Mouse (Mus musculus): ENCODE measurements at regions not wholly inside any gene's neighbourhood (a gene's known extent, or its start where the extent isn't known, plus 50 kb on each side); places are given as distances from the start of the nearest gene placed in this dataset.

- no peak for DNase-seq (ENCODE audit: low read depth, low spot score)
Observed at GRCm38 (mm10) chr15:67467404-67468345, 967.0 kb upstream of the Lrrc6 start.

DNA sequence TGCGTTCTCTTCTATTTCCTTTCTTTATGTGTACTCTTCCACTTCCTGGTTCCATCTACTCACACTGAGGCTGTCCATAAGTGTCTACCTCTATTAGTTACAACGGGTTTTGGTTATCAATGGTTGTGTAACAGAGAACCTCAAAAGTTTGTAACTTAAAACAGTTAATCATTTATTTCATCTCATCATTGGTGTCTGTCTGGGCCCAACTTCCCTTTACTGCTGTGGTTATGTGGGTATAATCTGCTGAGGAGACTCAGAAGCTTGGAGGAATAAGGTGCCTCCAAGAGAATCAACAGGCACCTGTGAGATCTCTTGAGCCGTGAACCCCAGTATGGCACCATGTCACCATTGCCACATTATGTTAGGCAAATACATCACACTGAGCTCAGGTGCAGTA, 962.2 kb upstream of the Lrrc6 start:
- DNase-seq (ENCODE audit: low read depth, low spot score), result no peak

GRCm38 (mm10) chr15:67460384-67460783, 959.7 kb upstream of the Lrrc6 start:
- no peak for DNase-seq (ENCODE audit: low read depth, low spot score)

GRCm38 (mm10) chr15:67434284-67434683, 933.6 kb upstream of the Lrrc6 start:
- peak; percentile 65 for DNase-seq (ENCODE audit: low read depth, low spot score)

DNA sequence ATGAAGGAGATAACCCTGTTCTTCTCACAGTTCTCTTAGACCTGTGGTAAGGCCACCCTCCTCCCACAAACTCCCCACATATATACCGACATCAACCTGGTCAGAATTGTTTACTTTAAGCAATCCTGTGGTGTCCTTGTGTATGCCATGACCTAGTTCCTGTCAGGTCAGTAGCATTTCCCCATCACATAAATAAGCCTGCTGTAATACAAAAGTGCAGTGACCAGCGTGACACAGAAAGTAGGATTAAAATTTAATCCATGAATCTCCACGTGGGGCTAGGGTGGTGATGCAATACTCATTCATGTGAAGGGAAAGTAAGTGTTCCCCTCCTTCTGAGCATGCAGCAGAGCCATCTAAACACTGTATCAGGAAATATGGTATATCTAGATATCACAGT, 923.2 kb upstream of the Lrrc6 start:
- DNase-seq (ENCODE audit: low read depth, low spot score), result no peak

- no peak for DNase-seq (ENCODE audit: low read depth, low spot score)
Observed at GRCm38 (mm10) chr15:67422277-67422953, 921.7 kb upstream of the Lrrc6 start.

DNA sequence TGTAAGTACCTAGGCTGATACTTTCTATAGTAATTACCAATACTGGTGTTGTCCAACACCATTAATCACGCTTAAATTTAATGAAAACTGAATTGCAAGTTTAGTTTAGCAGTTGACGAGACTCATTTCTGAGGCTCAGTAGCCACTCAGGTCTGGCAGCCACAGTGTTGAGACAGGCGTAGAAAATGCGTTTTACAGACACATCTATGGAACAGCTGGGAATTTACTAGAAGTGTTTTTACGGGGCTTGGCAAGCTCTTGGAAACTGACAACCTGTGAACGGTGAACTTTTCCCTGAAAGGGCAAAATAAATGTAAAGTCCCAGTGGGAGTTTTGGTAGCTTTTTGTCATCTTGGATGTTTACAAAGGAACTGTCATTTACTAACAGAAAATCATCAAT, 920.1 kb upstream of the Lrrc6 start:
- DNase-seq (ENCODE audit: low read depth, low spot score), result no peak

GRCm38 (mm10) chr15:67419733-67420132, 919.0 kb upstream of the Lrrc6 start:
- no peak for DNase-seq (ENCODE audit: low read depth, low spot score)

- no peak for DNase-seq (ENCODE audit: low read depth, low spot score)
Observed at GRCm38 (mm10) chr15:67417742-67418163, 917.0 kb upstream of the Lrrc6 start.

GRCm38 (mm10) chr15:67415840-67416239, 915.1 kb upstream of the Lrrc6 start:
- DNase-seq (ENCODE audit: low read depth, low spot score), result no peak

DNA sequence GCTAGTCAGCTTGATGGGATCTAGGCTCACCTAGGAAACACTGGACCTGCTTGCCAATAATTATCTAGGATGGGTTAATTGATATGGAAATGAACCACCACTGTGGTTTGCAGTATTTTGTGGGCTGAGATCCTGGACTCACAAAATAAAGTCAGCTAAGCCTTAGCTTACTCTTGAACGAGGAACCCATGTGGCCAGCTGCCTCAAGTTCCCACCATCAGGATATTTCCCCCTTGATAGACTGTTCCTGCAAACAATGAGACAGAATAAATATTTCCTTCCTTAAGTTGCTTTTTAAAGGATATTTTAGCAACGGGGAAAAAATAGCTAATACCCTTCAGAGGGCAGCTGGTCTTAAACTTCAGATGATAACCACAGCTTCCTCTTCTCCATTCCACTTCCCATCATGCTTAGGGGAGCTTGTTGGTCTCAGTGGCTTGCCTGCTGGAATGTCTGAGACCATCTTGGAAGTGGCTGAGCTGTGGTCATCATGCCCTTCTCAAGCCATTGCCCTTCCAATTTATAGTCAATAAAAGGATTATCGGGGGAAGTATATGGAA, 913.7 kb upstream of the Lrrc6 start:
- no peak for DNase-seq (ENCODE audit: low read depth, low spot score)

DNA sequence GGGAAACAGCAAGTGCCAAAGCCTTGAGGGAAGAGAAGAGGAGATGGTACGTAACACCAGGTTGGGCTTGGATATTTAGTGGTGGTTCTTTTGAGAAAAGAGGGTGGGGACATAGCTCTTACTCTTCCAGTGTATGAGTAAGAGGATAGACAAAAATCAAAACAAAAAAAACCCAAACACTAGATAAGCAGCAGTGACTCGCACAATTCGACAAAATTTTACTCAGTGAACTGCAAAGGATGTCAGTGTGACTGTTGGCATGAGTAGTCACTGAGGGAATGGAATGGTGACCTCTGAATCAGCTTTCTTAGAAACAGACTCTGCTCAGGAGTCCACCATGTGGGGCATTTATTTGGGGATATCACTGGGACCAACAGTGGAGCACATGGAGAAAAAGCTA, 912.9 kb upstream of the Lrrc6 start:
- DNase-seq (ENCODE audit: low read depth, low spot score), result no peak

GRCm38 (mm10) chr15:67412394-67412793, 911.7 kb upstream of the Lrrc6 start:
- no peak for DNase-seq (ENCODE audit: low read depth, low spot score)

GRCm38 (mm10) chr15:67411657-67412056, 910.9 kb upstream of the Lrrc6 start:
- no peak for DNase-seq (ENCODE audit: low read depth, low spot score)

- peak; percentile 89 for DNase-seq (ENCODE audit: low read depth, low spot score)
Observed at GRCm38 (mm10) chr15:67410012-67410411, 909.3 kb upstream of the Lrrc6 start.

GRCm38 (mm10) chr15:67408871-67409559, 908.3 kb upstream of the Lrrc6 start:
- DNase-seq (ENCODE audit: low read depth, low spot score), result peak; percentile 12

GRCm38 (mm10) chr15:67407244-67407643, 906.5 kb upstream of the Lrrc6 start:
- DNase-seq (ENCODE audit: low read depth, low spot score), result no peak

DNA sequence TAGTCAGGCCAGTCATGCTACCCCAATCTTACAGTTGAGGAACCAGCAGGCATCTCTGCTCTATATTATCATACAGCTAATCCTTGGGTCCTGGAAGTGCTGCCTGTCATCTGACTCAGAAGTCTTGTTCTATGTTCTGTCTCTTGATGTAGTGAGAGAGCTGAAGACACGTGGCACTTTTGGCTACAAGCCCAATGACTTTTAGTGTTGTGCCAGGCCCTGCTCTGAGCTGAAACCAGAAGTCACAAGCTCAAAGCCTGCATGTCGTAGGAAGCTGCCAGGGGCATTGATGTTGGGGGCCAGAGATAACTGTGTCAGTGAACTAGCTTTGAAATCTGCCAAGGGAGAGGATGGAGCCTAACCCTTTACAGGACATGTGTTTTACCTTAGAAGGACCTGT, 904.8 kb upstream of the Lrrc6 start:
- peak; percentile 75 for DNase-seq (ENCODE audit: low read depth, low spot score)

- no peak for DNase-seq (ENCODE audit: low read depth, low spot score)
Observed at GRCm38 (mm10) chr15:67405011-67405410, 904.3 kb upstream of the Lrrc6 start.

- DNase-seq (ENCODE audit: low read depth, low spot score), result no peak
Observed at GRCm38 (mm10) chr15:67402310-67402709, 901.6 kb upstream of the Lrrc6 start.

DNA sequence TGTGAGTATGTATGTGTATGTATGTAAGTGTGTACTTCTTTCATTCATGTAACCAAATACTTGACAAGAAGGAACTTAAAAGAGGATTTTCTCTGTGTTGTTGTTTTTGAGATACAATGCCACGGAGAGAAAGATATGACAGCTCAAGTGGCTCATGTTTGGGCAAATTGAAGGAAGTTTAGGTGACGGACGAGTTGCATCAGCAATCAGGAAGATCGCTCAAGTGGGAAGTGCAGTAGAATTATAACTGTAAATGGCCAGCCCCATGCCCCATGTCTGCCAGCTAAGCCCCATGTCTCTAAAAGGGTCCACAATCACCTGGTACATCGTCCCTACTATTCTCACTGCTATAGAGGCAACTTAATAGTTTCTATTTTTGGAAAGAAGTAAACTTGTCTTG, 896.6 kb upstream of the Lrrc6 start:
- DNase-seq (ENCODE audit: low read depth, low spot score), result no peak

- no peak for DNase-seq (ENCODE audit: low read depth, low spot score)
Observed at GRCm38 (mm10) chr15:67395114-67395513, 894.4 kb upstream of the Lrrc6 start.
